Mouse (Mus musculus): ENCODE results near the gene Zbtb41. TPM values are rescaled to one million over a fixed set of nuclear protein-coding genes. Genes with fewer than 3 reads are reported as not detected.
"Not testable (repeated sequence)": the region's sequence is repeated elsewhere in the genome, so short reads cannot be mapped to it uniquely, and the experiment has no call there.

Zbtb41 gene
- total RNA-seq (2021), result 10 to 100 TPM; 27.4 to 32.2 TPM
- long read RNA-seq, experiment 1, full-length matches to known transcripts, result 1 of 16 reads
- long read RNA-seq, experiment 1, partial matches to known transcripts, result 5 of 16 reads
- long read RNA-seq, experiment 1, other reads (novel, unspliced or antisense), result 10 of 16 reads
- long read RNA-seq, experiment 2, full-length matches to known transcripts, result 1 of 6 reads
- long read RNA-seq, experiment 2, partial matches to known transcripts, result 1 of 6 reads
- long read RNA-seq, experiment 2, other reads (novel, unspliced or antisense), result 4 of 6 reads

DNA sequence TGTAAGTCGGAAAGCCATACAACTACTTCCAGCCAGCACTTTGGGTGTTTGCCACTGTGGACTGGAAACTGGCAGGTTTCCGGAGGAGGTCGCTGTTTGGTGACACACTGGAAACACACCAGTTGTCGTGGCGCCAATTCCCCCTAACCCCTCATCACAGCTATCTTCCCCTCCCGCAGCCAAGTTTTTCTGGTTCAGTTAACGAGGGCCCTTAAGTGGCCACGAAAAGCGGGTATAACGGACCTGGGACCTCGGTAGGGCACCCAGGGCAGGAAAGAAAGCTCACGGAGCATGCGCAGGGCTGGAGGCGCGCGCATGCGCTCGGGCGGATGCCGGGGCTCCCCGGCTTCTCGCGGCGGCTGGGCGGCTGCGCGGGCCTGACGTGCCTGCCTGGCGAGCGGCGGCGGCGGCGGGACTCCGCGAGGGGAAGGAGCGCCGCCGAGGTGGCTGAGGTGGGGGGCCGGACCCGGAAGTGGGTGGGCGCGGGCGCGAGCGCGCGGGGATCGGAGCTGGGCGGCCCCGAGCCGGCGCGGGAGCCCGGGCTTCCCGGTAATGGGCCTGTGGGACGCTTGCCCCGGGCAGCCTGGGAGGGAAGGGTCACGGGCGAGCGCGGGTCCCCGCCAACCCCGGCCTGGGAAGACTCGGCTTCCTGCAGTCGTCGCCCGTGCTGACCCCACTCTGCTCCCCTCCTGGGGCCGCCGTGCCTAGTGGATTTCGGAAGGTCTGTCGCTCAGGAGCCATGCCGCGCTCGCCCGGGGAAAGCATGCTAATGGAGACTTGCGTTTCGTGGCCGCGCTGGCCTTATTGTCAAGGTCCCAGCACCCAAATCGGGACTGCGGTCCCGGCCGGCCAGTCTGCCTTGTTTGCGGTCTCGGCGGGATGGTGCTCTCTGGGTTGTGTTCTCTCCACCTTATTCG lies at the start of gene Zbtb41:
TSS of gene Zbtb41 (plus strand) at position 414 of the 917 bp plus-strand sequence.
- DNase-seq (ENCODE audit: low spot score in 2 of 2), result peak; percentile 75 to 91

DNA sequence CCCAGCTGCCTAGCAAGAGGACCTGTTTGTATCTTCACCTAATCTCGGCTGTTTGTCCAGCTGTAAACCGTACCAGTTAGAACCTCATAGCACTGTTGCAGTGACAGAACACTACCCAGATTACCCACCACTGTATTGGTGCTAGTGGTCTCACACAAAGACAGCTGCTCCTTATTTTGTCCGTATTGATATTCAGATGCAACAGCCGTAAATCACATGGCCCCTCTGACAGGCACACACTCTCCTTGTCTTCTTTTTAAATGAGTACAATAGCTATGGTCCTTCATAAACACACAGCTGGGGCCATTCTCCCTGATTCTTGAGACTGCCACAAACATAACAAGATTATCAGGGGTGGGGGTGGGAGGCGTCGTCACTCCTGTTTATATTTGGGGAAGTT lies 46.2 kb upstream of the Zbtb41 start:
- DNase-seq (ENCODE audit: low spot score in 2 of 2), result no peak

DNA sequence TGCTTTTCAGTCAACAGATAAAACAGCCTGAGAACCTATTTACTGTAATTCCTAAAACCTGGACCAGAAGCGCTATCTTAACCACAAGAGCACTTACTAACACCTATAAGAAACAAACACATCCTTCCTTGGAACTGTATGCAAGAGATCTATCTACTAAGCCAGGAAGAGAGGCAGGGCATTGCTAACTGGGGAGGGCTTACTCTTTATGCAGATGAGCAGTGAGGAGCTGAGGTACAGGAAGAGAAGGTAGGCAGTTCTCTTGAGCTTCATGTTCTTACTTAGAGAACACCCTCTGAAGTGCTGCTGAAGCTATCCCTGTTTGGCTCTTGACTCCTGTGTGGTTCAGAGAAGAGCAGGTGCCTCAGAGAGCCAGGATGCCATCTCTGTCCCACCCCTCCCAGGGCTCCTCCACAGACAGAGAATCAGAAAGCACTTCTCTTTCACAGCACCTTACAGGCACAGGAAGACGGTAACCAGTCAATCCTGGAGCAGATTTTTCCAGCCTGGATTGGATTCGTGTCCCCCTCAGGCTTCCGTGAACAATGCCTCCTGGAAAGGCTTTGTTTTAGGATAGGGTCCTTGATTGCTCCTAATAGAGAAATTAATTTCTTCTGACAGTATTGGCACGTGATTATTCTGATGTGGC lies 45.3 kb upstream of the Zbtb41 start, which contains the start of gene Crb1:
TSS of gene Crb1 (minus strand) at position 463 of the 649 bp plus-strand sequence.
- no peak for DNase-seq (ENCODE audit: low spot score in 2 of 2)

DNA sequence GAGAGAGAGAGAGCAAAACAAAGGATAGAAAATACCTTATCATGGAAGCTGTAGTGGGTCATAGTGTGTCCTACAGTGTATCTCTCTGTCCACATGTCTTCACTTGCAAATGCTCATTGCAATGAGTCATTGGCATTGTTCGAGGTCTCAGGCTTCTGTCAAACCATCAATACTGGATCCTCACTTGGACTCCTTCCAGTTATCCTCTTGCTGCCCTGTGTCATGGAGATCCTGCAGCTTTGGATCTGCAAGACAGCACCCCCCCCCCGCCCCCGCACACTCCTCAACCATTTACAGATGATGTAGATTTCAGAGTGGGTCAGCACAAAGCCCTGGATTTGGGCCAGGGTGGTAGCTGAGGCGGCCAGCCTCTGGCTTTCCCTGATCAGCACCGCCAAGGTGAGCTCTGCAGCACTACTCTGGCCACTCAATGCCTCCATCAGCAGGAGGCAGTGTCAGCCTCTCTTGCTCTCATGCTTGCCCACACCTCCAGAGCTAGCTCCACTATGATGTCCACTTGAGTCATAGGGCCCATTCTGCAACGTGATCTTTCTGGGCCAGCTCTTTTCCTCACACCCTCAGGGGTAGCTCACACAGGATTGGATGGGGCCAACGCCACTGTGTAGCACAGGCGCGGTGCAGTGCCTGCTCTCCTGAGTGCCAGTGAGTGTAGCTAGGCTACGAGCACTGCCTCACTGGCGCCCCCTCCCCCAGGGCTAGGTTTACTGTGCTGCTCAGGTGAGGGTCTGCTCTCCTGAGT lies 43.0 kb upstream of the Zbtb41 start:
- no peak for DNase-seq (ENCODE audit: low spot score in 2 of 2)

DNA sequence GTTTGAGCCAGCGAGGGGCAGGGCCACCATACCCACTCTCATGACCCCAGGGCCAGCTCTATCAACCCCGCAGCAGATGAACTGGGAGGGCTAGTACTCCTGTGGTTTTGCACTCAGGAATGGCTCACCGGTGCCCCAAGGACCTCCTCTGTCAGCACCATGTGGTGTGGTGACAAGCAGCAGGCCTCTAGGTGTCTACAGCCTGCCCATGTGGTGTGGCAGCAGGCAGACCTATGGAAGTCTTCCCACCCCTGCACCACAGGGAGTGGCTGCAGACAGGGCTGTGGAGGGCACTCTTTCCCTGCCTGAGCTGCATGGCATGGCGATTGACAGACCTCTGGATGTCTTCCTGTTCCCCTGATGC lies 42.5 kb upstream of the Zbtb41 start:
- DNase-seq (ENCODE audit: low spot score in 2 of 2), result no peak

DNA sequence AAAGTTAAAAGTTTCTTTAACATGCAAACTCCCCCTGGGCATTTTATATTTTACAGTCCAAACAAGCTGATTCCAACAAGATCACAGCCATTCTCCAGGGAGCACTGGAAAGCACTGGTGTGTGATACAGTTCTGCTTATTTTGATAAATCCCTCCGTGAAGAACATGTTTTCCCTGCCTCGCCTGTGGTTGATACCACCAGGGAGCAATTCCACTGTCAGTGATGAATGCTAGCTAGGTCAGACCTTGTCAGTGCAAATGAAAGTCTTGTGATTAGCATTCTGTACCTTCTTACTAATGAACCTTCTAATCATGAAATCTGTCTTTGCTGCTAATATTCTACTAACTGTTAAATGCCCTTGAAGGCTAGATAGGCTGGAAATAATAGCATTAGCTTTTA lies 30.3 kb upstream of the Zbtb41 start:
- DNase-seq (ENCODE audit: low spot score in 2 of 2), result no peak

DNA sequence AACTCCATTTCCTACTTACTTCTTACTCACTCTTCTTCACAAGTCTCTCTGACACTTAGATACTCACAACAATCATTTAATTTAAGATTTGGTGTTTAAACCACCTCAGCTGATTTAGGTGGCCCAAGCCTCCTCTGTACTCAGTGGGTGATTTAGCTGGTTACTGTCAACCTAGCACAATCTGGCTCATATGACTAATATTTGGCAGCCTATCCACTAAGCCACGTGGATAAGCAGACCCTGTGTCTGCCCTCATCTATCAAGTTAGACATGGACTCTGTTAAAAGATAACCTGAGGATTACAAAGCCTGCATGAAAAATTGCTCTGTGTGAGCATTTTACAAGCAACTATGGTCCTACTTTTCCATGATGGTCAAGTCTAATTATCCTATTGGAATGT lies 25.5 kb upstream of the Zbtb41 start:
- DNase-seq (ENCODE audit: low spot score in 2 of 2), result no peak

DNA sequence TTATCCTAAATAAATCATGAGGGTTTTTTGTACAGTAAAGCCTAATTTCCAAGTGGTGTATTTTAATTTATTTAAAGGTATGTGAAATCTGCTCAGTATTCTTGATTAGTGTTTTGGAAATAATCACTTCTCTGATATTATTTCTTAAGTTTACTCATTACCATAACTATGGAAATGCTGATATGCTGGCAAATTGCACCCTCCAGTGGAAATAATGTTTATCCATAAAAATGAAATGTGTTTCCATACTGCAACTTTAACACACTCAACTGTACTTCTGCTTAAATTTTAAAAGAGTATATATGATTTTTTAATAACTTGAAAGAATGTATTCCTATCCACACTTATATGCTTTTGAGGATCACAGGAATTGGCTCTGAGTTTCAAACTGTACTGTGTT lies 16.3 kb upstream of the Zbtb41 start:
- no peak for DNase-seq (ENCODE audit: low spot score in 2 of 2)

DNA sequence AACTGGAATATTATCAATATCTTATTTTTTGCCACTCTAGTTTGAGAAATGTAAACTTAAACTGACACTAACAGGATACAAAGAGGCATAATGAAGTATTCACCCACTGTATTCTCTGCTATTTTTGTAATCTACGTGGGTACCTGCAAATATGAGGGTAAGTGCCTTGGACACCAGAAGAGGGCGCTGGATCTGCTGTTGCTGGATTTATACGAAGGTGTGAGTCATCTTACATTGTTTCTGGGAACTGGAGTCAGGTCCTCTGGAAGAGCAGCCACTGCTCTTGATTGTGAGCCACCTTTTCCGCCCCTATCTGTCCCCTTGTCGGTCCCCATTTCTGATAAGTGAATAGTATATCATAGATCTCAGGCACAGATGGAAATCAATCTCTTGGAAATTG lies 14.4 kb upstream of the Zbtb41 start:
- DNase-seq (ENCODE audit: low spot score in 2 of 2), result no peak

DNA sequence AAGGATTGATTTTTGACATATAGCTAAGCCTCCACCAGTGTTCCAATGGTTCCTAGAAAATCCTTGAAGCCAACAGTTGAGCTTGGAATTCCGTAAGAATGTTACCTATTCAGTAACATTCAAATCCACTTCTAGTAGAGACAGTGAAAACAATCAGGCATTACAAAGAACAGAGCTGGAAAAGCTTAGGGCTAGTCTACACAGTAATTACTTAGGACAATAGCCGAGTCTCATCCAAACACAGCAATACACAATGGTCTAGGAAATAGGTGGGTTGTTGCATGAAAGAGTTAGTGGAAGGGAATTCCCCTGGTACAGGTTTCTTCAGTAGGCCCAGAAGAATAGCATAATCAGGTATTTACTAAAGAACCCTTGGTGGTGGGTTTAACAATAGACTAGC lies 9.7 kb upstream of the Zbtb41 start:
- not testable (repeated sequence) for DNase-seq (ENCODE audit: low spot score in 2 of 2)

DNA sequence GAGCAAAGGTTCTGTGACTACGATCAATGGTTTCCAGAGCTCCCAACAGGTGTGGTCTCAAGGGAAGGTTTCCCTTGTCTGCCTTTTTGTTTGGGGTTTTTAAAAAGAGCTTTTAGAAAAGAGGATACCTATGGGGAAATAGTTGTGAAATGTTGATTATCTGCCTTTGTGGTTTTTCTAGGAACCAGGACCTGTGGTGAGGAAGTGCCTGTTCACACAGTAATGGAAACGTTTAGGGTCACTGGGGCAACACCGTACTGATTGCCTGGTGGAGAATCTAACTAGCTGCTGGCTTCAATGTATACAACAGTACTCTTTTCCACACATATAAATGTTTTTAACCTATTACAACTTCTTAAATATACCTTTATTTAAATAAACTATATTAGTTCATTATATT lies 8.6 kb upstream of the Zbtb41 start:
- no peak for DNase-seq (ENCODE audit: low spot score in 2 of 2)

DNA sequence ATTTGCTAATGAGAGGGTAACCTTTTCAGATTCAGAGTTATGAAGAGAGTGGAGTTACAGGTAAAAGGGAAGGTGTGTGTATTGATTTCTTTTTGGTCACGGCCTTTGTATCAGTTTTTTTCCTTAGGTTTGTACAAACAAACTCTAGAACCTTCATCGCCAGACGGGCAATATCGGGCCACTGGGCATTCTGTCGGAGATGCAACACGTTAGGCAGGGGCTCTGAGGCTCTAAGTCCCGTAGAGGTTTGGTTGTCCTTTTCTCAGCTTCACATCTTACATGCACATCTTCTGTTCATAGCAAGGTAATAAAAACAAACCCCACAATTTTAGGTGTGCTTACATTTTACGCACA lies 590 bp upstream of the Zbtb41 start:
- no peak for DNase-seq (ENCODE audit: low spot score in 2 of 2)

DNA sequence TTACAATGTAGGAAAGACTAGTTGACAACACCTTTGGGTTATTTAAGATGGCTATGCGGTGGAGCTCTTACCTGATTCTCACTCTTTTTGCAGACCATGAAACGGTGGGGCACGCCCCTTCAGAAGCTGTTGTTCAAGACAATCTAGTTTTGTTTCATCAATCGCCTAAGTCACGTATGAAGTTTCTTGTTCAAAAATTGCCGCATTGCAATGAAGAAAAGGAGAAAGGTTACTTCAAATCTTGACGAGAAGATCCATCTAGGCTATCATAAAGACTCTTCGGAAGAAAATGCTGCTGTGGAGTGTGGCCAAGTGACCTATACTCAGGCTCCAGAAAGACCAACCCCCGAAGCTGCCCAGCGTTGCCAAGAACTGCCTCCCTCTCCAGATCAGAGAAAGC lies 853 bp downstream of the Zbtb41 start:
- DNase-seq (ENCODE audit: low spot score in 2 of 2), result no peak

DNA sequence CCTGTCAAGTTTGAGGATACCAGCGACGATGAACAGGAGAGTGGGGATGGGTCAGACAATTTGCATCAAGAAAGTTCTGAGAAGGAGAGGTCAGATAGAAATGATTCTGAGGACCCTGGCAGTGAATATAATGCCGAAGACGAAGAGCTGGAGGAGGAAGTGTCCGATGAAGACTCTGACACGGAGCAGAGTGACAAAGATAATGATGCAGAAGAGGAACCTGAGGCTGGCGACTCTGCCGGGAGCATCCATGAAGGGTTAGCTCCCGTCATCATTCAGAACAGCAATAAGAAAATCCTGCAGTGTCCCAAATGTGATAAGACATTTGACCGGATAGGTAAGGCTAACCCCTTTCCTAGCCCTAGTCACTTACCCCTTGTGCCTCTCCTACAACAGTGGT lies 1.8 kb downstream of the Zbtb41 start:
- DNase-seq (ENCODE audit: low spot score in 2 of 2), result no peak

DNA sequence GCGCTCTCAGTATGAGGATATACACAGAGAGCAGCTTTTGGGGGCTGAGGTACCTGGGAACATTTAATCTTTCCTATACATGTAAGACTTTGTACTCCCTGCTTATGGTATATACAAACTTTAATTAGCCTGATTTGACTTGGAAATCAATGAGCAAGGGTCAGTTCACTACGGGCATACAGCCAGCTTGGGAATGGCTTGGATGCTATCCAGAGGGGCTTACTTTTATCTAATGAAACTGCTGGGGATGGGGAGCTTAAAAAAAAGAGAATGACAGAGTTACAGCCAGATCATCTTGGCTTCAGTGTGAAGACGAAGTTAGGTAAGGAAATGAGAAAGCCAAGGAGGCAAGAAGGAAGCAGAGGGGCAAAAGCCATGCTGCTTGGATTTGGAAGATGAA lies 2.9 kb downstream of the Zbtb41 start:
- DNase-seq (ENCODE audit: low spot score in 2 of 2), result no peak

DNA sequence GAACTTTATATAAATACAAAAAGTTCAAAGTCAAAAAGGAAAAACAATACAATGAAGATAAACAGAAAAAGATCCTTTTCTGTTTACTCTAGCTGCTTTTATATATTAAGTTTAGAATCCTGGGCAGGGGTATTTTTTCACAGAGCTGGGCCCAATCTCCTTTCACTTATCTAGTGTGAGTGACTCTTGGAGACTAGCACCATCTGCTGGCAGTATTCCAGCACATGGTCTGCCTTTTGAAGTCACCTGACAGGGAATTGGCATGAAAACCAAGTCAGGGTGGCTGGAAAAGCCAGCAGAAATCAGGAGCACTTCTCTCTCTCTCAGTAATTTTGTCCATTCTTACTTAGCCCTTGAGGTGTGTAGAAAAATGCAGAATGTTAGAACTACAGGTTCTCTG lies 16.3 kb downstream of the Zbtb41 start:
- no peak for DNase-seq (ENCODE audit: low spot score in 2 of 2)

DNA sequence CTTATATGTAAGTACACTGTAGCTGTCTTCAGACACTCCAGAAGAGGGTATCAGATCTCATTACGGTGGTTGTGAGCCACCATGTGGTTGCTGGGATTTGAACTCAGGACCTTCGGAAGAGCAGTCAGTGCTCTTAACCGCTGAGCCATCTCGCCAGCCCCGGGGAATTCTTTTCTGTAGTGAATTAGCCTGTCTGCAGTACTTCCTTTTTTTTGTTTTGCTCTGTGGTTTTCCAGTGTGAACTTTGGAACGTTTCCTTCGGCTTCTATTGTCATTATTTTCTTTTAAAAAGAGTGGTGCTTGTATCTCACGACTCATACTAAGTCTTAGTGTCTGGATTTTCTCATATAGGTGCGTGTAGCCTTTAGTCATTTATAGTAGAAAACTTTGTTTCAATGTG lies 21.0 kb downstream of the Zbtb41 start:
- not testable (repeated sequence) for DNase-seq (ENCODE audit: low spot score in 2 of 2)

DNA sequence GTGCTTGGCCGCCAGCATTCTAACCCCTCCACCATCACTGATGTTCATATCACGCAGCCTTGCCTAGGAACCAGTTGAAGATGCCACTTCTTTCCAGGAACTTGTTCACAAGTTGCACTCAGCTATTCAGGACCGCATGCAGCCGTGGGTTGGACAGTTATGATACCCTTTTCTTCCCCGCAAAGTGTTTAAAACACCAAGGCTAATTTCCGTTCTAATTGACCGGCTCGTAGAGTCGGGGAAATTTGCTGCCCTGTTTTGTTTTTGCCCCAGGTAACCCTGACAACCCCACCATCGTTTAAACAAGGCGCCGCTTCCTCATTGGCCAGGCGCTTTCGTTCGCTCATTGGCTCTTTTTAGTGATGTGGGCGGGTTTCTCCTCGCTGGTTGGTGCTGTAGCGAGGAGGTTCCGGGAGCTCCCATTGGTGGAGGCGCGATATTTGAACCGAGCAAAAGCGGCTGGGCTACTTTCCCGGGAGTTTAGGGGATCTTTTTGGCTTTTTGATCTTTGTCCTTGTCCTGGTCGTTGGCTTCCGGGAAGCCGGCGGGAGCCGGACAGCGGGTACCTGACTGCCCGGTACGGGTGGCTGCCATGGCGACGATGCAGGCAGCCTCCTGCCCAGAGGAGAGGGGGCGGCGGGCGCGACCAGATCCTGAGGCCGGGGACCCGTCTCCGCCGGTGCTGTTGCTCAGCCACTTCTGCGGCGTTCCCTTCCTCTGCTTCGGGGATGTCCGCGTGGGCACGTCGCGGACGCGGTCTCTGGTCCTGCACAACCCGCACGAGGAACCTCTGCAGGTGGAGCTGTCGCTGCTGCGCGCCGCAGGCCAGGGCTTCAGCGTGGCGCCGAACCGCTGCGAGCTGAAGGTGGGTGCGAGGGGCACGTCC lies 32.5 kb downstream of the Zbtb41 start, which contains the start of gene Aspm:
TSS of gene Aspm (plus strand) at position 433 of the 886 bp plus-strand sequence.
- peak; percentile 81 to 86 for DNase-seq (ENCODE audit: low spot score in 2 of 2)

DNA sequence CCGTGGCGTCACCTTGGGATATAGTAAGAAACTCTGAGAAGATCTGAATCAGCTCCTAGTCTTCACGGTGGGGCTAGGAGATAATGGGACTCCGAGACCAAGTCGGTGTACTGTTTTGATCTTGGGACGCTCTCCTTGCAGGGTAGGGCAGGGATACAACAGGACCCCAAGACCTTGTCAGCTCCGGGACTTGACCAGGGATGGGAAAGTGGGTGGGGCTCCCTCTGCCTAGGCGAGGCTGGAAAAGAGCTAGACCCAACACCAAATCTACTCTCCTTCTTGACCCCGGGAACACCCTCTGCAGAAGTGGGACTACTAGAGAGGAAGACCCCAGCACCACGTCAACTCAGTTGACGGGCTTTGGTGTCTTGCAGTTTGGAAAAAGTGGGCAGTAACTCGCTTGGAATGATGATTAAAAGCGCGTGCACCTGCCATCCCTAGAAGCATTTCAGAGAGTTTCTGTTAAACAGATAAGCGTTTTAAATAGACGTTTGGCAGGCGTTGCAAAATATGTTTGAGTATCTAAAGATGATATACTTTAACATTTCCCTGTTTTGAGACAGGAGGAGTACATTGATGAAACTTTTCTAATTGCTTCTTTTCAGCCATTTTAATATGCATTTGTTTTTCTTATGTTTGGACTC lies 33.3 kb downstream of the Zbtb41 start:
- DNase-seq (ENCODE audit: low spot score in 2 of 2), result no peak

DNA sequence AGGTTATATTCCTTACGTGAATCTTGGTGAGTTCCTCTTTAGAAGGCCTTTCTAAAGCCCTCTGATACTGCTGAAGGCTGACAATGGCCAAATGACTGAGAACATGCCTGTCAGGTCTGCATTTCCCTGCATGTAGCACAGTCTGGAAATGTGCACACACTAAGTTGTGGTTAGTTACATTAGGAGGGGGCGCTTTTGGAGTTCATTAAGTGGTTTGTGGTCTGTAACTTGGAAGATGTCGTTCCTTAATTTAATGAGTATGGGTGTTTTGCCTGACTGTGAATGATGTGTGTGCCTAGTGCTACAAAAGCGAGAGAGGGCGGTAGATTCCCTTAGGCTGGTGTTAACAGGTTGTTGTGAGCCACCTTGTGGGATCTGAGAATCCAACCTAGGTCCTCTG lies 38.7 kb downstream of the Zbtb41 start:
- DNase-seq (ENCODE audit: low spot score in 2 of 2), result no peak
